Mouse (Mus musculus): Measurements from ENCODE around the gene Klhl41. TPM values are rescaled to one million over a fixed set of nuclear protein-coding genes. Genes with fewer than 3 reads are reported as not detected.
A peak's percentile ranks its signal among the peaks of the same experiment; 100 is the strongest.
"Not testable (repeated sequence)": the region's sequence is repeated elsewhere in the genome, so short reads cannot be mapped to it uniquely, and the experiment has no call there.

Gene Klhl41
- polyA plus RNA-seq (2014; fragmentation: Nextera tagmentation; extraction: Ambion mirVana), result 0.32 and 0.39 TPM in 2 replicates

GRCm38 (mm10) chr2:69669853-69670252 is at the start of gene Klhl41:
Gene Klhl41 (plus strand): TSS chr2:69670120.
- ATAC-seq (ENCODE audit: low FRiP score, low TSS enrichment), result no peak
- WGBS, result 78% methylated on average over 9 of the region's 9 CpGs
- Histone ChIP-seq H3K4me2 (replicated peaks; ENCODE audit: low read depth, low read length) (no peak within 1 kb of the TSS), H3K27me3 (ENCODE audit: control insufficient read depth, insufficient read depth, low read length) (no peaks in the 10 kb centered on the region), H3K9me3 (ENCODE audit: control insufficient read depth, low read length) (no peaks in the 10 kb centered on the region), H3K27ac (ENCODE audit: low read depth, low read length) (no peak within 1 kb of the TSS), H3K36me3 (ENCODE audit: control insufficient read depth, insufficient read depth, low read length) (peaks cover 11% of the 10 kb centered on the region; the same call in 1 of the 2 replicates), H3K9ac (ENCODE audit: low read depth, low read length) (no peak within 1 kb of the TSS), H3K4me3 (ENCODE audit: low read length) (no peak within 1 kb of the TSS), H3K4me1 (ENCODE audit: control insufficient read depth, insufficient read depth, low read length) (no peaks in the 10 kb centered on the region)

- WGBS, result 19% methylated on average over 17 of the region's 17 CpGs
- H3K9me3 ChIP-seq (ENCODE audit: control insufficient read depth, low read length), result no peaks in the 10 kb centered on the region
- ATAC-seq (ENCODE audit: low FRiP score, low TSS enrichment), result peak; percentile 93
- no peaks in the 10 kb centered on the region for H3K27me3 ChIP-seq (ENCODE audit: control insufficient read depth, insufficient read depth, low read length)
- 0 out of 2 replicates have a peak, but pooled peaks cover 3% of the 10 kb centered on the region for H3K4me1 ChIP-seq (ENCODE audit: control insufficient read depth, insufficient read depth, low read length)
- no peaks in the 10 kb centered on the region for H3K36me3 ChIP-seq (ENCODE audit: control insufficient read depth, insufficient read depth, low read length)
- no peak overlapping the region for H3K4me3 ChIP-seq (ENCODE audit: low read length)
- H3K27ac ChIP-seq (ENCODE audit: low read depth, low read length), result no peak overlapping the region
- peak overlapping the region; percentile 28 for H3K4me2 ChIP-seq (replicated peaks; ENCODE audit: low read depth, low read length)
- 0 out of 2 replicates have a peak overlapping the region, but pooled peaks have one; percentile 9 for H3K9ac ChIP-seq (ENCODE audit: low read depth, low read length)
These were observed 40.7 kb upstream of the Klhl41 start for GRCm38 (mm10) chr2:69629215-69629614.

- no peaks in the 10 kb centered on the region for H3K27me3 ChIP-seq (ENCODE audit: control insufficient read depth, insufficient read depth, low read length)
- H3K9ac ChIP-seq (ENCODE audit: low read depth, low read length), result no peak overlapping the region
- H3K4me3 ChIP-seq (ENCODE audit: low read length), result no peak overlapping the region
- WGBS, result 58% methylated on average over 6 of the region's 6 CpGs
- no peaks in the 10 kb centered on the region for H3K36me3 ChIP-seq (ENCODE audit: control insufficient read depth, insufficient read depth, low read length)
- no peak for ATAC-seq (ENCODE audit: low FRiP score, low TSS enrichment)
- H3K4me1 ChIP-seq (ENCODE audit: control insufficient read depth, insufficient read depth, low read length), result 0 out of 2 replicates have a peak, but pooled peaks cover 3% of the 10 kb centered on the region
- no peaks in the 10 kb centered on the region for H3K9me3 ChIP-seq (ENCODE audit: control insufficient read depth, low read length)
- H3K4me2 ChIP-seq (replicated peaks; ENCODE audit: low read depth, low read length), result peak overlapping the region; percentile 28; the same call in 1 of the 2 replicates
- no peak overlapping the region for H3K27ac ChIP-seq (ENCODE audit: low read depth, low read length)
These were observed 40.0 kb upstream of the Klhl41 start for GRCm38 (mm10) chr2:69629914-69630313.

- no peak overlapping the region for H3K4me2 ChIP-seq (replicated peaks; ENCODE audit: low read depth, low read length)
- H3K9me3 ChIP-seq (ENCODE audit: control insufficient read depth, low read length), result no peaks in the 10 kb centered on the region
- no peak overlapping the region for H3K9ac ChIP-seq (ENCODE audit: low read depth, low read length)
- no peak overlapping the region for H3K4me3 ChIP-seq (ENCODE audit: low read length)
- no peak for ATAC-seq (ENCODE audit: low FRiP score, low TSS enrichment)
- no peaks in the 10 kb centered on the region for H3K27me3 ChIP-seq (ENCODE audit: control insufficient read depth, insufficient read depth, low read length)
- no peaks in the 10 kb centered on the region for H3K36me3 ChIP-seq (ENCODE audit: control insufficient read depth, insufficient read depth, low read length)
- H3K27ac ChIP-seq (ENCODE audit: low read depth, low read length), result no peak overlapping the region
- H3K4me1 ChIP-seq (ENCODE audit: control insufficient read depth, insufficient read depth, low read length), result 0 out of 2 replicates have a peak, but pooled peaks cover 3% of the 10 kb centered on the region
- WGBS, result 82% methylated on average over 5 of the region's 5 CpGs
These were observed 39.1 kb upstream of the Klhl41 start for GRCm38 (mm10) chr2:69630792-69631191.

- no peak overlapping the region for H3K4me2 ChIP-seq (replicated peaks; ENCODE audit: low read depth, low read length)
- H3K4me1 ChIP-seq (ENCODE audit: control insufficient read depth, insufficient read depth, low read length), result 0 out of 2 replicates have a peak, but pooled peaks cover 3% of the 10 kb centered on the region
- H3K9me3 ChIP-seq (ENCODE audit: control insufficient read depth, low read length), result no peaks in the 10 kb centered on the region
- 93% methylated on average over 2 of the region's 2 CpGs for WGBS
- H3K9ac ChIP-seq (ENCODE audit: low read depth, low read length), result no peak overlapping the region
- H3K4me3 ChIP-seq (ENCODE audit: low read length), result no peak overlapping the region
- no peaks in the 10 kb centered on the region for H3K36me3 ChIP-seq (ENCODE audit: control insufficient read depth, insufficient read depth, low read length)
- H3K27me3 ChIP-seq (ENCODE audit: control insufficient read depth, insufficient read depth, low read length), result no peaks in the 10 kb centered on the region
- H3K27ac ChIP-seq (ENCODE audit: low read depth, low read length), result no peak overlapping the region
- ATAC-seq (ENCODE audit: low FRiP score, low TSS enrichment), result no peak
These were observed 38.5 kb upstream of the Klhl41 start for GRCm38 (mm10) chr2:69631449-69631848.

GRCm38 (mm10) chr2:69635064-69635701 is 34.7 kb upstream of the Klhl41 start:
- 9% methylated on average over 11 of the region's 11 CpGs for WGBS
- Histone ChIP-seq H3K27me3 (ENCODE audit: control insufficient read depth, insufficient read depth, low read length) (no peaks in the 10 kb centered on the region), H3K4me1 (ENCODE audit: control insufficient read depth, insufficient read depth, low read length) (0 out of 2 replicates have a peak, but pooled peaks cover 3% of the 10 kb centered on the region), H3K27ac (ENCODE audit: low read depth, low read length) (no peak overlapping the region), H3K9me3 (ENCODE audit: control insufficient read depth, low read length) (no peaks in the 10 kb centered on the region), H3K9ac (ENCODE audit: low read depth, low read length) (peak overlapping the region; percentile 28; the same call in 1 of the 2 replicates), H3K4me2 (replicated peaks; ENCODE audit: low read depth, low read length) (peak overlapping the region; percentile 33), H3K4me3 (ENCODE audit: low read length) (peak overlapping the region; percentile 29), H3K36me3 (ENCODE audit: control insufficient read depth, insufficient read depth, low read length) (no peaks in the 10 kb centered on the region)
- no peak for ATAC-seq (ENCODE audit: low FRiP score, low TSS enrichment)

GRCm38 (mm10) chr2:69635807-69636206 is 34.1 kb upstream of the Klhl41 start:
- WGBS, result 76% methylated on average over 6 of the region's 6 CpGs
- H3K27ac ChIP-seq (ENCODE audit: low read depth, low read length), result no peak overlapping the region
- no peak for ATAC-seq (ENCODE audit: low FRiP score, low TSS enrichment)

GRCm38 (mm10) chr2:69637989-69638388 is 31.9 kb upstream of the Klhl41 start:
- not testable (repeated sequence) for H3K27me3 ChIP-seq (ENCODE audit: control insufficient read depth, insufficient read depth, low read length); H3K36me3 ChIP-seq (ENCODE audit: control insufficient read depth, insufficient read depth, low read length); H3K4me2 ChIP-seq (replicated peaks; ENCODE audit: low read depth, low read length); H3K4me1 ChIP-seq (ENCODE audit: control insufficient read depth, insufficient read depth, low read length); H3K9ac ChIP-seq (ENCODE audit: low read depth, low read length); H3K27ac ChIP-seq (ENCODE audit: low read depth, low read length); H3K4me3 ChIP-seq (ENCODE audit: low read length); ATAC-seq (ENCODE audit: low FRiP score, low TSS enrichment); H3K9me3 ChIP-seq (ENCODE audit: control insufficient read depth, low read length)
- WGBS, result 80% methylated on average over 7 of the region's 7 CpGs

More at GRCm38 (mm10) chr2:69635807-69636206, 34.1 kb upstream of the Klhl41 start:
- Histone ChIP-seq H3K9me3 (ENCODE audit: control insufficient read depth, low read length) (no peaks in the 10 kb centered on the region), H3K4me2 (replicated peaks; ENCODE audit: low read depth, low read length) (no peak overlapping the region), H3K4me1 (ENCODE audit: control insufficient read depth, insufficient read depth, low read length) (0 out of 2 replicates have a peak, but pooled peaks cover 3% of the 10 kb centered on the region), H3K9ac (ENCODE audit: low read depth, low read length) (no peak overlapping the region), H3K36me3 (ENCODE audit: control insufficient read depth, insufficient read depth, low read length) (no peaks in the 10 kb centered on the region), H3K4me3 (ENCODE audit: low read length) (no peak overlapping the region), H3K27me3 (ENCODE audit: control insufficient read depth, insufficient read depth, low read length) (no peaks in the 10 kb centered on the region)

GRCm38 (mm10) chr2:69640100-69640499 is 29.8 kb upstream of the Klhl41 start:
- Histone ChIP-seq H3K9ac (ENCODE audit: low read depth, low read length) (no peak overlapping the region), H3K4me1 (ENCODE audit: control insufficient read depth, insufficient read depth, low read length) (no peaks in the 10 kb centered on the region), H3K9me3 (ENCODE audit: control insufficient read depth, low read length) (no peaks in the 10 kb centered on the region), H3K4me2 (replicated peaks; ENCODE audit: low read depth, low read length) (peak overlapping the region; percentile 27), H3K4me3 (ENCODE audit: low read length) (no peak overlapping the region), H3K36me3 (ENCODE audit: control insufficient read depth, insufficient read depth, low read length) (no peaks in the 10 kb centered on the region), H3K27ac (ENCODE audit: low read depth, low read length) (peak overlapping the region; percentile 85; the same call in 1 of the 2 replicates), H3K27me3 (ENCODE audit: control insufficient read depth, insufficient read depth, low read length) (no peaks in the 10 kb centered on the region)
- ATAC-seq (ENCODE audit: low FRiP score, low TSS enrichment), result peak; percentile 96
- WGBS, result 42% methylated on average over 10 of the region's 10 CpGs
